Mouse (Mus musculus) lung, embryonic 16.5 days (tissue): ENCODE measurements around the gene Scarb2. TPM values are rescaled to one million over a fixed set of nuclear protein-coding genes. Genes with fewer than 3 reads are reported as not detected.

ENCODE experiments used
- ATAC-seq: fragments of 200-750 bp; cut with Nextera tagmentation; 2 replicates; pipeline ENCODE4 v1.8.0; 2017; ENCODE audit warnings: low read depth, mild to moderate bottlenecking, moderate library complexity
- H3K27ac ChIP-seq: fragments of 300-500 bp; sonication (generic); 2 replicates; pipeline ENCODE4 v1.5.1; 2014; ENCODE audit warnings: mild to moderate bottlenecking, control low read depth, low read length
- H3K27me3 ChIP-seq: fragments of 300-500 bp; sonication (generic); 2 replicates; pipeline ENCODE4 v1.6.1; 2014; ENCODE audit warnings: low read depth, low read length, mixed read lengths; ENCODE audit not compliant: control insufficient read depth, insufficient read depth
- H3K36me3 ChIP-seq: fragments of 300-500 bp; sonication (generic); 2 replicates; pipeline ENCODE4 v1.6.1; 2014; ENCODE audit warnings: low read length; ENCODE audit not compliant: control insufficient read depth, insufficient read depth
- H3K4me1 ChIP-seq: fragments of 300-500 bp; sonication (generic); replicated peaks from 2 replicates; pipeline ENCODE4 v1.6.1; 2014; ENCODE audit warnings: low read length, mixed read lengths; ENCODE audit not compliant: control insufficient read depth, insufficient read depth
- H3K4me2 ChIP-seq: fragments of 300-500 bp; sonication (generic); 2 replicates; pipeline ENCODE4 v1.6.1; 2014; ENCODE audit warnings: low read depth, low read length, control low read depth
- H3K4me3 ChIP-seq: fragments of 300-500 bp; sonication (generic); 2 replicates; pipeline ENCODE4 v1.5.1; 2014; ENCODE audit warnings: mild to moderate bottlenecking, low read length, control low read depth
- H3K9ac ChIP-seq: fragments of 300-500 bp; sonication (generic); 2 replicates; pipeline ENCODE4 v1.6.1; 2014; ENCODE audit warnings: low read length, control low read depth
- H3K9me3 ChIP-seq: fragments of 300-500 bp; sonication (generic); 2 replicates; pipeline ENCODE4 v1.6.1; 2016; ENCODE audit warnings: low read length; ENCODE audit not compliant: control insufficient read depth
- WGBS: fragments of 180-500 bp; shearing (Covaris S2); extraction: QIAGEN DNeasy Blood & Tissue Kit; methylation state at CpG from one replicate; pipeline ENCODE4 v1.1.7; 2014; 5-methylcytosine and 5-hydroxymethylcytosine counted together
- polyA plus RNA-seq: library from polyadenylated mRNA; unstranded; fragments of >200 nt; fragmentation: Nextera tagmentation; extraction: Ambion mirVana; gene quantifications from 2 replicates; pipeline ENCODE4 v1.2.1, GENCODE M21; 2015

The Scarb2 gene
- polyA plus RNA-seq, 1 experiment from 2014 or later = 18.6 TPM

GRCm38 (mm10) chr5:92488408-92488807, 18.2 kb downstream of the Scarb2 start:
- H3K27ac ChIP-seq = peak overlapping the region; percentile 75
- peaks cover 33% of the 10 kb centered on the region for H3K4me1 ChIP-seq
- no peaks in the 10 kb centered on the region for H3K9me3 ChIP-seq
- ATAC-seq = peak; percentile 86
- H3K9ac ChIP-seq = no peak overlapping the region
- H3K36me3 ChIP-seq = peaks cover 14% of the 10 kb centered on the region
- 23% methylated on average over 3 of the region's 3 CpGs for WGBS
- H3K27me3 ChIP-seq = no peaks in the 10 kb centered on the region
- no peak overlapping the region for H3K4me3 ChIP-seq
- 0 out of 2 replicates have a peak overlapping the region, but pooled peaks have one; percentile 6 for H3K4me2 ChIP-seq

GRCm38 (mm10) chr5:92486758-92487157, 19.9 kb downstream of the Scarb2 start:
- Histone ChIP-seq H3K27ac (no peak overlapping the region), H3K9ac (no peak overlapping the region), H3K27me3 (no peaks in the 10 kb centered on the region), H3K4me2 (no peak overlapping the region), H3K36me3 (peaks cover 22% of the 10 kb centered on the region), H3K4me3 (no peak overlapping the region), H3K4me1 (peaks cover 31% of the 10 kb centered on the region), H3K9me3 (no peaks in the 10 kb centered on the region)
- 79% methylated on average over 3 of the region's 3 CpGs for WGBS
- peak; percentile 39; the same call in 1 of the 2 replicates for ATAC-seq

GRCm38 (mm10) chr5:92484880-92485279, 21.8 kb downstream of the Scarb2 start:
- H3K9me3 ChIP-seq = no peaks in the 10 kb centered on the region
- H3K4me1 ChIP-seq = peaks cover 22% of the 10 kb centered on the region
- ATAC-seq = no peak
- no peaks in the 10 kb centered on the region for H3K27me3 ChIP-seq
- H3K4me2 ChIP-seq = no peak overlapping the region
- no peak overlapping the region for H3K9ac ChIP-seq
- WGBS = 73% methylated on average over 7 of the region's 7 CpGs
- no peak overlapping the region for H3K27ac ChIP-seq
- peaks cover 22% of the 10 kb centered on the region for H3K36me3 ChIP-seq
- no peak overlapping the region for H3K4me3 ChIP-seq

GRCm38 (mm10) chr5:92472863-92473262, 33.8 kb downstream of the Scarb2 start:
- H3K4me3 ChIP-seq = no peak overlapping the region
- peaks cover 4% of the 10 kb centered on the region; the same call in 1 of the 2 replicates for H3K4me1 ChIP-seq
- no peak overlapping the region for H3K27ac ChIP-seq
- peaks cover 6% of the 10 kb centered on the region for H3K36me3 ChIP-seq
- WGBS = 38% methylated on average over 5 of the region's 5 CpGs
- no peak for ATAC-seq
- no peaks in the 10 kb centered on the region for H3K9me3 ChIP-seq
- no peaks in the 10 kb centered on the region for H3K27me3 ChIP-seq
- no peak overlapping the region for H3K4me2 ChIP-seq
- no peak overlapping the region for H3K9ac ChIP-seq

GRCm38 (mm10) chr5:92471531-92471930, 35.1 kb downstream of the Scarb2 start:
- H3K9ac ChIP-seq = no peak overlapping the region
- no peaks in the 10 kb centered on the region for H3K27me3 ChIP-seq
- WGBS = 78% methylated on average over 4 of the region's 4 CpGs
- no peak overlapping the region for H3K27ac ChIP-seq
- ATAC-seq = no peak
- H3K4me1 ChIP-seq = peaks cover 12% of the 10 kb centered on the region
- no peaks in the 10 kb centered on the region for H3K9me3 ChIP-seq
- no peak overlapping the region for H3K4me2 ChIP-seq
- H3K4me3 ChIP-seq = no peak overlapping the region
- peaks cover 6% of the 10 kb centered on the region for H3K36me3 ChIP-seq

- Histone ChIP-seq H3K36me3 (no peaks in the 10 kb centered on the region), H3K9me3 (no peaks in the 10 kb centered on the region), H3K4me3 (no peak overlapping the region), H3K9ac (no peak overlapping the region), H3K27me3 (no peaks in the 10 kb centered on the region), H3K27ac (no peak overlapping the region), H3K4me1 (peaks cover 12% of the 10 kb centered on the region), H3K4me2 (no peak overlapping the region)
- ATAC-seq = no peak
- 84% methylated on average over 18 of the region's 18 CpGs for WGBS
These were observed 37.2 kb downstream of the Scarb2 start for GRCm38 (mm10) chr5:92469201-92470130.

GRCm38 (mm10) chr5:92468234-92468633, 38.4 kb downstream of the Scarb2 start:
- WGBS = 72% methylated on average over 6 of the region's 6 CpGs
- H3K4me1 ChIP-seq = peaks cover 12% of the 10 kb centered on the region
- no peak overlapping the region for H3K27ac ChIP-seq
- H3K9me3 ChIP-seq = no peaks in the 10 kb centered on the region
- H3K36me3 ChIP-seq = no peaks in the 10 kb centered on the region
- H3K4me3 ChIP-seq = no peak overlapping the region
- 0 out of 2 replicates have a peak, but pooled peaks have one; percentile 6 for ATAC-seq
- H3K27me3 ChIP-seq = no peaks in the 10 kb centered on the region
- H3K4me2 ChIP-seq = no peak overlapping the region
- H3K9ac ChIP-seq = no peak overlapping the region

GRCm38 (mm10) chr5:92467102-92467766, 39.4 kb downstream of the Scarb2 start:
- 42% methylated on average over 8 of the region's 8 CpGs for WGBS
- Histone ChIP-seq H3K27ac (peak overlapping the region; percentile 42; the same call in 1 of the 2 replicates), H3K36me3 (no peaks in the 10 kb centered on the region), H3K4me3 (no peak overlapping the region), H3K9me3 (no peaks in the 10 kb centered on the region), H3K9ac (no peak overlapping the region), H3K4me2 (no peak overlapping the region), H3K4me1 (peaks cover 12% of the 10 kb centered on the region), H3K27me3 (no peaks in the 10 kb centered on the region)
- ATAC-seq = peak; percentile 67

GRCm38 (mm10) chr5:92465511-92465910, 41.1 kb downstream of the Scarb2 start:
- no peak overlapping the region for H3K27ac ChIP-seq

More at GRCm38 (mm10) chr5:92465511-92465910, 41.1 kb downstream of the Scarb2 start:
- no peak overlapping the region for H3K9ac ChIP-seq
- peaks cover under 1% of the 10 kb centered on the region; the same call in 1 of the 2 replicates for H3K36me3 ChIP-seq
- H3K4me1 ChIP-seq = peaks cover 12% of the 10 kb centered on the region
- no peaks in the 10 kb centered on the region for H3K9me3 ChIP-seq
- no peak overlapping the region for H3K4me2 ChIP-seq
- H3K27me3 ChIP-seq = no peaks in the 10 kb centered on the region
- no peak overlapping the region for H3K4me3 ChIP-seq
- ATAC-seq = no peak
- WGBS = 82% methylated on average over 5 of the region's 5 CpGs
